Mouse (Mus musculus) CD4-positive, CD25-positive, alpha-beta regulatory T cell, adult 2 months (primary cell): ENCODE measurements at regions not wholly inside any gene's neighbourhood (a gene's known extent, or its start where the extent isn't known, plus 50 kb on each side); places are given as distances from the start of the nearest gene placed in this dataset.

Source experiments
- DNase-seq: peaks from one replicate; pipeline ENCODE4 v3.0.0-alpha.2; 2012; ENCODE audit warnings: low read depth, low spot score

DNA sequence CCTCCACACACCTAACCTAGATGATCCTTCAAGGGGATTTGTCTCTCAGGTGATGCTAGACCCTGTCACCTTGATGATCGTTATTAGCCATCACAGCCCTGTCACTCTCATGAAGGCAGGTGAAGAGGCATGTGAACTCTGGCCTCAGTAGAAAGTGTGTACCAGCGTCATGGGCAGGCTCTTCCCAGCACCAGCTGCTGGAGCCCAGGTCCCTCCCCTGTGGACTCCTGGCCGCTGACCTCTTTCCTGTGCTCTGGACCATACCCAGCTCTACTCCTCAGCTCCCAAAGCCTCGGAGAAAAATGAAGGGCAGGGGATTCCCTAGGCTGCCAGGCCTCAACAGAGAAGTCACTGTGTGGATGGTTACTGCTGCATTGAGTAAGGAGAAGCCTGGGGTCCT, 253.3 kb upstream of the Sulf2 start:
- DNase-seq, result no peak

DNA sequence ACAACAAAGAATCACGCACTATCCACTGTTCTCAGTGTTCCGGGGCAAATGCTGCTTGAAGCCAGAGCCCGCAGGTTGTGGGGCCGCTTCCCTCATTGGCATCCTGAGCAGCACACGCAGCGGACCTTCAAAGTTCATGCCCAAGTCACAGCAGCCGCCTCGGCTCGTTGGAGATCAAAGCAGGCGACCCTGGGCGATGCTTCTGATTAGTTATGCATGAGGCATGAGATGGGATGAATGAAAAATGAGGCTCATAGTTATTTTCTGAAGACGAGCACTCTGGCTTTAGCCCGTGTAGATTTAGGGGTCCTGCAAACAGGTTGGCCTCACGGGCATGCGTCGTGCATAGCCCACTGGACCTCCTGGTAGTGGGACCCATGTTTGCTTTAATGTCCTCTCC, 252.5 kb upstream of the Sulf2 start:
- DNase-seq, result no peak

DNA sequence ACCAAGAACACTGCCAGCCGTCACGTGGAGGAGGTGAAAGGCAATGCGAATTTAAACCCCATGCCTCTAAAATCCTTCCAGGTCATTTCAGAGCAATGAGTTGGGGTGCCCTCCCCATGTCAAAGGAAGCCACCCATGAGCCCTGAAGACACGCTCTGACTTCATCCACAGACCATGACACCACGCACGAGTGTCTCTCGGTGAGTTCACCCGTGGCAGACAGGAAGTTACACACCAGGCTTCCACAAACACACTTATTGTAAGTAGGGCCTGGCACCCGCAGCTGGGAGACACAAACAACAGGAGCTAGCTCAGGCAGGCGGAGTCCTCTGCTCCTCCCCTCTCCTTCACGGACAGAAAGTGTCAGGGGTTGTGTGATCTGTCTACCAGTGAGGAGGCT, 251.4 kb upstream of the Sulf2 start:
- DNase-seq, result no peak

DNA sequence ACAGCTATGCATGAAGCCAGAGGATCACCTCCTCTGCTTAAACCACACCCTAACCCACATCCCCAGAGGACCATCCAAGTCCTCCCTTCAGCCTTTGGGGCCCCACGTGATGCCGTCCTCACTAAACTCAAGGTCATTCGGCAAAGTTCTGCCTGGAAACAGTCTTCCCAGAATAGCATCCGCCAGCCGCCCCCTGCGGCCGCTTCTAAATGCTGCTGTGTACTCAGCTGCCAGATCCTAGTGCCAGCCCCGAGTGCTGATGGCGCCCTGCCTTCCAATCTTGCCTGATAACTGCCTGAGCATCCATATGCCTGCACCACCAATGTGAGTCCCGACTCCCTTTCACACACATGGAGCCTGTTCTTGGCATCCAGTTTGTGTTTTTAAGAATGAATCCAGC, 247.9 kb upstream of the Sulf2 start:
- no peak for DNase-seq

DNA sequence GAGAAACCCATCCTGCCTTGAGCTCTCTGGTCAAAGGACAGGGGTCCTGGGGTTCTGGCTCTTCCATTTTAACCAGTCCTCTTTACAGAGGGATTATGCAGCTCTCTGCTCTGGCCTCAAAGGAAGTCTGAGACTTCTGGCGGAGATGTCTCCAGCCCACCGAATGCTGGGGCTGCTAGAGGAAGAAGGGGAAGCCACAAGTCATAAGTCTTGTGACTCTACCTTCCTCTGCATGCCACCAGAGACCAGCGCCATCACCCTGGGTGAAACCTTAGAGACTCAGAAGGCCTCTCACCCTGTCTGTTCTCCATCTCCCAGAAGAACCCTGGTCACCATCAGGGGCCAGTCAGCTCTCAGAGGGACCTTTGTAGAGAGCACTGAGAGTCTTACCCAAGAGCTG, 246.4 kb upstream of the Sulf2 start:
- no peak for DNase-seq

DNA sequence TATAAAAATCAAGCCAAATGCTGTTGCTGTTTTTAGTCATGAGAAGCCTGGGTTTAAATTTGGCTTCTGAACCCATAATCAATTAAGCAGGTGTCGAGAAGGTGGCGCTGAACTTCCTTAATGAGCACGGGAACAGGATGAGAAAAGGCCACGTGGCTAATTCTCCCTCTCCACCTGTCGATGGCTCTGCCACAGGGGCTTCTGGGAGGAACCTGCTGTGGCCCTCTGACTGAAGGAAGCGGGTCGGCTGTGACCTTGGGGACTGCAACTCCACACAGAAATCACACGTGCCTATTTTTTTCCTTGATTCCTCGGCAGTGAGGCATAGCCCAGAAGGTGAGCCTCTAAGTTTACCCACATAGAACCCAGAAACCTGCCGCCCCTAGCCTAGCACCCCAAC, 244.8 kb upstream of the Sulf2 start:
- DNase-seq, result no peak

DNA sequence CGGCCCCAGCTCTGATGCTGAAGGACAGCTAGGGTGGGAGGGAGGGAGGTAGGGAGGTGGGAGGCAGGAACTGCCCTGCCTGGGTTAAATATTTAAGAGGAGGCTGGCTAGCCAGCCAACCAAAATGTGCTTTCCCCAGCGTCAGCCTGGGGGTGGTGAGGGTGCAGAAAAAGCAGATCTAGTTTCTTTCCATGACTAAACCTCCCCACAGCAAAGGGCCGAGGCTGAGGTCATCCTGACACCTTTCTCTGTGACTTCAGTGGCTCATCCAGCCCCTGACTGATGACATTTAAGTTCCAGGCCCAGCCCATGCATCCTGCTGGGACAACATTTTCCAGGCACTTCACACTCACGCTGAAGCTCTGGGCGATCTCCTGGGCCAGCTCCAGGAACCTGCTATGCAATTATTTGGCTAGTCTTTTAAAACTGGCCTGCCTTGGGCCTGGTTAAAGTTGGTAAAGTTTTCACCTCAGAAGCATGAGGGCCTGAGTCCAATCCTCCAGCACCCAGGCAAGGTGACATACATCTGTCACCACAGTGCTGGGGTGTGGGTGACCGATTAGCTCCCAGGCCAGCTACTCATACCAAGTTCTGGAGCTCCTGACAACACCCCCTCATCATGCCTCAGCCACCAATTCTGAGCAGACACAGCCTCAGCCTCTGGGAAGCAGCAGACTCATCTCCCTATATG, 243.8 kb upstream of the Sulf2 start:
- DNase-seq, result peak; percentile 5

DNA sequence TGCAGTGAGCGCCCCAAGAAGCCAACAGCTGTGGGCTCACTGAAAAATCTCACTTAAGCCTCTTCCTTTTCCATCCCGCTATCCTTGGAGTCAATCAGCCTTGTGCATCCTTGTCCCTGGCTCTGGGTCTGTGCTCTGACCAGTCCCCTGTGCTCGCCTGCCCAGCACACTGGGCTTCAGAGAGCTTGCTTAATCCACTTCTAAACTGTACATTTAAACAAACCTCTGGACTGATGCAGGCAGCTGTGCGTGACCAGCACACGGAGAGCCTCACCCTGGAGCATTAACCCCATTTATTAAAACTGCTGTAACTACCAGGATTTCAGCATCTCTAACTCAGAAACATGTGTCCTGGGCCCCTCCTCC, 243.3 kb upstream of the Sulf2 start:
- DNase-seq, result no peak

DNA sequence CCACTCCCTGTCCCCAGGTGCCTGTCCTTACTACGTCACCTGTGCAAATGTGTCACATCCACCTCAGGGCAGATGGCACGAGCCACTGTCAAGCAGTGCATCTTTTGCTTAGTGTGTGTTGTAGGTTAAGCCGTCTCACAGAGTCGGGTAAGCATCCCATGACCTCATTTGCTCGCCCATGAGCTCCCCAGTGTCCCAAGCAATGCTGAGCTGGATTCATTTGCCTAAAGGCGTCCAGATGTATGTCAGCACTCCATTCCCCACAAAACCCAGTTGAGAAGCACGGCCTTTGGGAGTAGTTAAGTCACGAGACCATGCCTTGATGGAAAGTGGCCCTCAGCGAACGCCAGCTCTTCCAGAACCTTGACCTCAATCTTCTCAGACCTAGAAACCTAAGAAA, 242.7 kb upstream of the Sulf2 start:
- DNase-seq, result no peak

DNA sequence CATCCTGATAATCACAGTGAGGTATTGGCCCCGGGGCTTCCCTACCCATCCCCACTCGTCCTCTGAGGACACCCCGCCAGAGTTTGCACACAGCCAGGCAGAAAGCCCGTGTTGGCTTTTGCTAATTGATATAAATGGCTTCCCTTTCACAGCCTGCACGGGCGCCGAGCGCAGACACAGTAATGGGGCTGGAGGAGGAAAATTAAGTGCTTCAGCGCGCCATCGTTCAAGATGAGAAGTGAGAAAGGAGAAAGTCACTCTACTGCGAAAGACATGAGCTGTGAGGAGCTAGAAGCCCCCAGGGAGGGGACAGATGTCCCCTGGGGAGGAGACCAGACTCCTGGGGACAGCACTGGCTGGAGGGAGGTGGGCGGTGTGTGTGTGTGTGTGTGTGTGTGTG, 239.2 kb upstream of the Sulf2 start:
- no peak for DNase-seq

DNA sequence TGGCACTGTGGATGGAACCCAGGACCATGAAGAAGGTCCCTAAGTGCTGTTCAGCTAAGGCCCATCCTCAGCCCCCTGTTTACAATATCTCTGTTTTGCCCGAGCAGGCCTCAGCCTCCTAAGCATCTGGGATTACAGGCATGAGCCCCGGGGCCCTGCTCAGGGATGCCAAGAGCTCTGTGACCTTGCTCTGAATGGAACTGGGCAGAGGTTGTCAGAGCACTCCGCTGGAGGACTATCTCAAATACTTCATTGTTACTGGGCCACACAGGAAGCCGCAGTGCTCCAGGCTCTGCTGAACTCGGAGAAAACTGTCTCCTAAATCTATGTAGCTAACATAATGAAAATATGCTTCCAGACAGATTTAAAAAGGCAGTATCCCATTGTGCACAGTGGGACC, 235.7 kb upstream of the Sulf2 start:
- no peak for DNase-seq

DNA sequence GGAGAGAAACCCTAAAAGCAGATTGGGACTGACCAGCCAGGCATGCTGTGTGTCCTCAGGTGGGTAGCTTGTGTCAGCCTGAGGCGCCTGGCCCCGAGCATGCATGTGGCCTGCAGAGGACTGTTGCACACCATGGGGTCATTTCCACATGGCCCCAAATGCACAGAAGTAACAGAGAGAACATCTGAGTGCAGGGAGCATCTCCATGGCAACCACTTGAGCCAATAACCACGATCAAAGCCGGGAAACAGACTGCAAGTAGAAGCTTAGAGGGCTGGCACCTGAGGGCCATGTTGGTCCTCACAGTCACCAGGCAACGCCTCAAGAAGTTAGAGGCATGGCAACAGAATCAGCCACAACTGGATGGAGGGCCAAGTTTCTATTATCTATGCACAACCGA, 232.6 kb upstream of the Sulf2 start:
- no peak for DNase-seq

DNA sequence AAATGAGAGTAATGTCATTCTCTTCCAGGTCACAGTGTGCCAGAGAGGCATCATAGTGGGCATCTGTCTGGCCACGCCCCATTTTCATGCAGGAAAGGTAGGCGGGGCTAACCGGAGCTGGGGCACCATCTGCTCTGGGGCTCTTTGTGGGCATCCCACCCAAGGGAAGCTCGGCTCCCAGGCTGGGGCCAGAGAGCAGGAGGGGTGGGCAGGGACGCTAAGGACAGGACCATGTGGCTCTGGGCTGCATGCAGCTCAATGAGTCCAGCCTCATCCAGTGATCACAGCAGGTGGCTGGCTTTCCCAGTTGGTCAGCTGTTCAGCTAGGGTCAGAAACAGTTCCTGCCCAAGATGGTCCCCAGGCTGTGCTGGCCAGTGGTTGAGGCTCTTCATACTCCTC, 231.4 kb upstream of the Sulf2 start:
- no peak for DNase-seq

DNA sequence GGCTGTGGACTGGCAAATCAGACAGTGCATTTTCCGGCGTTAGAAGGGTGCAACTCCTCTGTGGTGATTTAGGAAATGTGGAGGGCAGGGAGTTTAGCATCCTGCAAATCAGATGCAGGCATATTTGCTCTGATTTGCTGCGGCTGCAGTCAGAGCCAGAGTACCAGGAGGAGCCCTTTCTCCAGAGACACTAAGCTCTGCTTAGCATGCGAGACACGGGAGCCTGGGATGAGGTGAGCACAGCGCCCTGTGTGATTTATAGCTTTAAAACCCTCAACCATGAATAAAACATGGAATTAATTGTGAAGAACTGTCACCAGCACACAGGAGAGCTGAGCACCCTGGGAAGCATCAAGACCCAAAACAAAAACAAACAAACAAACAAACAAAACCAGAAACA, 229.1 kb upstream of the Sulf2 start:
- no peak for DNase-seq

DNA sequence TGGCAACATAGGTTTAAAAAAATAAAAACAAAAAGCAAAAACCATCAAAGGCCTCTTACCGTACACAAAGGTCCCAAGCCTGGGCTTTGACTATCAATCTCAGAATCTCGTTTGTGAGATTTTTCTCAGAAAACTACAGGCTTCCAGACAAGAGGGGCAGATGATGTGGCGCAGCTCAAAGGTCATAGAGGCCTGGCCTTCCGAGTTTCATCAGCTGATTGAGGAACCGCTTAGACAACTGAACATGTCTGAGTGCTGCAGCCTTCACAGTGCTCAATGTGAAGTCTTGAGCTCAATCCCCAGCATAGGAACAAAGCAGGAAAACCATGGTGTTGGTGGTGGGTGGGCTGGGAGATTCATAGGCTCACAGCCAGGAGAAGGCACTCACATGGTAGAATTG, 227.9 kb upstream of the Sulf2 start:
- no peak for DNase-seq

DNA sequence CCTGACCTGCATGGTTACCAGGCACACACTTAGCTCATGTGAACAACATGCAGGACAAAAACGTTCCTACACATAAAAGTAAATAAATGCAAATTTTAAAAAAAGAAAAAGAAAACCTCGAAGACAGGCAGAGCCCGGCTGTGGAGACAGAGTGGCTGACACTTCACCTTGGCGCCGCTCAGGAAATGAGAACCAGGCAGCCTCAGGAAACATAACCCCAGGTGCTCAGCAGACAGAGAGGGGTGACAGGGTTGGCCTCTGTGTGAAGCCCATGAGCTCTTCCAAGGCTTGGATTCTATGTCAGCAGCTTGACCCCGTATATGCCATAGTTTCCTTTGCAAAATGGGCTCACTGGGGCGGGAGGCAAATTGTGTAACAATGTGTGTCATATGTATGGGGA, 226.7 kb upstream of the Sulf2 start:
- DNase-seq, result no peak

DNA sequence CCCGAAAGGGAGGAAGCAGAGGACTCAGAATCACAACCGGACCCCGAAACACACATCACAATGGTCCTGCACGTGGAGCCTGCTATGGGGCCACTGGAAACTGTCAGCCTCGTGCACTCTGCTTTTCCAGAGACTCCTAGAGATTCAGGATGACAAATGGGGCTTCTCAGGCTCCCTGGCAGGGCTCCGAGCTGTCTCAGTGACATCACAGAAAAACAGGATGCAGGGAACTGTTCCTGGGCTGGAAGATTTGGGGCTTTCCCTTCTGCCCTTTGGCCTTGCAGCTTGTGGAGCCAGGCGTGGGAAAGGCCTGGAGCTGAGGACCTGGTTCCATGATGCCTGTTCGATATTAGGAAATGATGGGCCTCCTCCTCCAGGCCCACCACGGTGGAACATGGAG, 225.4 kb upstream of the Sulf2 start:
- DNase-seq, result no peak

DNA sequence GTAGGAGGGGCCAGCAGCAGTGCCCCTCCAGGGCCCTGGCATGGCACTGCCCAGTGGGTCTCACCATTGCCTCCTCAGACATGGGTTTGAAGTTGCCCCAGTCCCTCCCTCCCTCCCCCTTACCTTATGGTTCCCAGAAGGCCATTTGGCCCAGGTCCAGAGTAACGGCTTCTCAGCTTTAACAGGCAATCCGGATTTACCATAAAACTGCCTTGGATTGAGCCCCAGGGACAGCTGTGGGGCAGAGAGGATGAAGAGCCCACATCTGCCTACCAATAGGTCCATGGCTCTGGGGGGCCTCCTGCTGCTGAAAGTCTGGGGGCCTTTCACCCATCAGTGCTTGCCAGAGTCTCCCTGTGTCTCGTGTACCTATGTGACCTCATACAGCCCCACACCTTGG, 222.9 kb upstream of the Sulf2 start:
- no peak for DNase-seq

DNA sequence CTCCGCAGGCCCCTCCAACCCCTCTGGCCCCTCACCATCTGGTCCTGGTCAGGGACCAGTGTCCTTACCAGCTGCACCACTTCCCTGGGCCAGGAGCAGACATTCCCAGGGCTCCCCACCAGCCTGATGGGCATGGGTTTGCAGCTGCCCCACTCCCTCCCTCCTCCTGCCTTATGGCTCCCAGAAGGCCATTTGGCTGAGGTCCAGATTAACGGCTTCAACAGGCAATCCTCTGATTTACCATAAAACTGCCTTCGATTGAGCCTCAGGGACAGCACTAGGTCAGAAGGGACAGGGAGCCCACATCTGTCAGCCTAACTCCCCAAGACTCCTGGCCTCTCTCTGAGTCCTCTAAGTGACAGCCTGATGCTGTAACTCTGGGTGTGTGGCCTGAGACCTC, 221.9 kb upstream of the Sulf2 start:
- DNase-seq, result no peak

DNA sequence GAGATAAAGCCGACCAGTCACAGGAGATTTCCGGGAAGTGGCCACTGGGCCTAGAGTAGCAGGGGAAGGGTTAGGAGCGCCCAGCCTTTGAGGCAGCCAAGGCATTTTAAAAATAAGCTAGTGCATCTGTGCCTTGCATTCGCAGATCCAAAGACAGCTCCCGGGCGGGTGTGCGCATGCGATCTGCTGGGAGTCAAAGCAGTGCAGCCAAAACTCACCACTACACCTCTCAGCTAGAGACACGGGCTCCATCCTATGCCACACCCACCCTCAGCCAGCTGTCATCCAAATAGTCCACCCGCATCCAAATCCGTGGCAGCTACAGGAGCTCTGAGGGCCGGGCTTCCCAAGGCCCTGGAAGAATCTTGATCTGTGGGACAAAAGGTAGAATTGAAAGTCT, 220.2 kb upstream of the Sulf2 start:
- DNase-seq, result no peak

DNA sequence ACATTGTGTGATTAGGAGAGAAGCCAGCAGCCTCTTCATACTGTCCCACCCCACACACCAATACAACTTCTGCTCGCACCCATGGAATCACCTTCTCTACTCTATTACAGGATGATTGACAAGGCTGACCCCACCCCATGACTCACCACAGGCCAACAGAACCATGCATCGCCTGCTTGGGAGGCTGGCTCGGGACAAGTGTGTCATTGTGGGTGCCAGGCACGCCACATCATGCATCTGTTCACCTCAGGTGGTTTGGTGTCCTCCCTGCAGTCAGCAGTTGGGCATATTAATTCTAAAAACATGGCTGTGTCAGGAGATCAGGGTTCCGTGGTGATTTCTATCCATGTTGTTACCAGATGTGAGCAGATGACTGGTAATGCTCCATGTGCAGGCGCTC, 215.3 kb upstream of the Sulf2 start:
- no peak for DNase-seq

DNA sequence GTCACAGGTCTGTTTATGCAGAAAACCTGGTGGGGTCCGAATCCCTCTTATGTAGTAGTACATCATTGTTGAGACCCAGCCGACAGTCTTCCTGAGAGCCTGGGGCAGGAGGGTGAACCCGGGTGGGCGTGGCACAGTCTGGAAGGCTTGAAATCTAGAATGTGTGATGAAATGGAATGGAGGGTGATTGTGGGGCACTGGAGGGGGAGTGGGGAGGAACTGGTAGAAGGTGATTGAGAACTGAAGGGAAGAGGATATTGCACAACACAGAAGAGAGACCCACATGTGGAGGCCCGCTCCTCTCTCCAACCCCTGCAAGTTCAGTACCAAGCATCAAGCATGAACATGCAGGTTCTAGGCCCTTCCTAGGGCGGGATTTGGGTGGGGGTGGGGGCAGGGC, 206.2 kb upstream of the Sulf2 start:
- no peak for DNase-seq

DNA sequence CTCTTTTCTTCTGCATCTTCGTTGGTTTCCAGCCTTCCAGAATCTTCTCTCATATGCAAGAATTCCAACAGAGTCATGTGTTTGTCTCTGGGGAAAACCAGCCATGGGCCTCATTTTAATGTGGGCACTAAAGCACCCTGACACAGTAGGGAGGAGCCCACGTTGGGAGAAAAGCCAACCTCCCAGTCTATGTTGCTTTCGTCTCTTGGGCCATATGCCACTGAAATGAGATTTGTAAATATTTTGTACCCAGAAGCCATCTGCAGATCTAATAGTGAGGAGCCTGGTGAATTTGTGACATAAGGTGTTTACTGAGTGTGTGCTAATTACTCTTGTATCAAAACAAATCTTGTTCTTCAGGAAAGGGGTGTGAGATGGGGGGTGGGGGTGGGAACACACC, 205.3 kb upstream of the Sulf2 start:
- DNase-seq, result no peak

DNA sequence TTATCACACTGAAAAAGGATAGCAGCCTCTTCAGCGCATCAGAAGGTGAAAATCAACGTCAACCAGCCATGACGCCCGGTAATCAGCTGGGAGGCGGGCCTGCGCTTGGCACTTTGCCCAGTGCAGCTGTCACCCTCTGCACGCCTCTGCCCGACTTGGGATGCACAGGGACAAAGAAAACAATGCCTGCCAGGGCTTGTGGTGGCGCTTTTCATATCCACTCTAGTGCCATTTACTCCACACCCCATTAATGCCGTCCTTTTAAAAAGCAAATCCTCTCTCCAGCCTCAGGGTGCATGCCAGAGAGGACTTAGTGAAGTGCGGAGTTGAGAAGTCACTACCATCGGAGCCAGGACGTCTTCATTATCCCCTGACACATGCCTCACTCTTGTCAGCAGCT, 204.5 kb upstream of the Sulf2 start:
- DNase-seq, result no peak

DNA sequence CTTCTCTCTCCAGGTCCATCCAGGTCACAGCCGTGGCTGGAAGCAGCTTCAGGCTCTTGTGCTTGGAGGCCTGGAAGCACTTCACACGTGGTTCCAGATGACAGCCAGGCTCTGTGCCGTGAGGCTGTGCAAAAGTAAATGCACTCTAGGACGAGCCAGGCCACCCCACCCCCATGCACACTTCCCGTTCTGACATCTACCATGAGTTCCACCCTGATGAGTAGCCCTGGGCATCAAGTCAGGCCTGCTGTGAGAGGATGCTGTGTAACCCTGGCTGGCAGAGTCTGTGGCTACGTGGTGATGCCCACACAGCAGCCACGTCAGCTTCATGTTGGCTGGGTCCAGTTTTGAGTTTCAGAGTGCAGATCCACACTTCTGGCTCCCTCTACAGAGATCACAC, 202.4 kb upstream of the Sulf2 start:
- no peak for DNase-seq
